Mouse (Mus musculus): ENCODE measurements around the gene Gstcd.

DNA sequence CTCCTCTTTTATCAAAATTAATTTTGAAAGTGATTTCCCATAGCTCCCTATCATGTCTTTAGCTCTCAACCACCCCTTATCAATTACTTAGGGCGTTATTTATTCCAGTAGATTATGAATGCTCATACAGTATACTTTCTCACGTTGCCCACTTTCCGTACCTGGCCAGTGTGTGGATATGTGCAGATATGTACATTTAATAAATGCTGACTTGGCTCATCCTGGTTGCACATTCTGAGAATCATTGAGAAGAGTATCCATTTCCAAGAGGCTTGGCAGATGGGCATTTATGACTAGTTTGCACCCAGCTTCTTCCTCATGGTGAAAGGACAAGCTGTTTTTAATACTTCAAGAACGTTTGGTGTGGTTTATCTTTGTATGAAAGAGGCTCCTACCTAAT, 18.0 kb upstream of the Gstcd start:
- TF ChIP-seq CTCF (conservative IDR thresholded peaks at IDR 0.05 in 1 of 2, IDR thresholded peaks at IDR 0.05 in 1 of 2; ENCODE audit: low read depth in 2 of 2, low read length in 2 of 2) (no peak), MXI1 (IDR thresholded peaks at IDR 0.05; ENCODE audit: low read depth, low read length) (no peak)
